Mouse (Mus musculus) embryo, embryonic 10.5 days (tissue): ENCODE data around the gene Slc39a8.

Experiments
- DNase-seq: peaks from one replicate; pipeline ENCODE4 v3.0.0-alpha.2; 2015; ENCODE audit warnings: low spot score

The Slc39a8 gene

DNA sequence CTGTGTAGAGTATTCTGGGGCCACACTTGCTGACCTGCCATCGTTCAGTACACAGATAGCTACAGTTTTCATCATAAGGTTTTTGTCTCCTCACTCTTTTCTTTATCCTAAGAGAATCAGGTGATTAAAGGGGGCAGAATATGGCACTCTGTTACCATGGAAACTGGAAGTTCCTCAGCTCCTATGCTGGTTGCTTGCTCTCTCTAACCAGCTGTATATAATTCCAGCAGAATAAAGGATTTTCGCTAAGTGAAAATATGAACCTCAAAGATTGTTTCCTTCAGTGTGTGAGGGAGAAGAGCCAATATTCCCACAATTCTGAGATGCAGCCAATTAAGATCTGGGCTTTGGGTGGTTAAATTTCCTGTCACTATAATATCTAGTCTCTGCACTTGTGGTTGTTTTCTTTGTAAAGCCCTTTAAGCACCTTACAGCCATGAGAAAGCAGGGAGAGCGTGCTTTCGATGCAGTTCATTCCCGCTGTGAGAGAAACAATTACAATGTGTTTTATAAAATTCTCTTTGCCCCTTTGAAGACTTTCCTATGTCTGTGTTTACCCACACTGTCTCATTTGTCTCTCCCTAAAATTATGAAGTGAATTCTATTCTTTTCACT, 93.6 kb downstream of the Slc39a8 start:
- no peak for DNase-seq

DNA sequence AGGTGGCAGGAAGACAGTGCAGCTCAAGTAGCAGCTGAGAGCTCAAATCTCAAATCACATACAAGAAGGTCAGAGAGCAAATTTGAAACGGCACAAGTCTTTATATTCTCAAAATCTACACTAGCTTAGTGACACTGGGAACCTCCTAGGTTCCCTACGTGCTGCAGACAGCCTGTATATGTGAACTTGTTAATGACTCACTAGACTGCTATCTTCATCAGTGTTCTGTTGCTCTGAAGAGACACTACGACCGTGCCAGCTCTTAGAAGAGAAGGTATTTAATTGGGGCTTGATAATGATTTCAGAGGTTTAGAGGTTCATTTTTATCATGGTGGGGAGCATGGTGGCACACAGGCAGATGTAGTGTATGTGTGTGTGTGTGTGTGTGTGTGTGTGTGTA, 94.2 kb downstream of the Slc39a8 start:
- DNase-seq, result no peak

DNA sequence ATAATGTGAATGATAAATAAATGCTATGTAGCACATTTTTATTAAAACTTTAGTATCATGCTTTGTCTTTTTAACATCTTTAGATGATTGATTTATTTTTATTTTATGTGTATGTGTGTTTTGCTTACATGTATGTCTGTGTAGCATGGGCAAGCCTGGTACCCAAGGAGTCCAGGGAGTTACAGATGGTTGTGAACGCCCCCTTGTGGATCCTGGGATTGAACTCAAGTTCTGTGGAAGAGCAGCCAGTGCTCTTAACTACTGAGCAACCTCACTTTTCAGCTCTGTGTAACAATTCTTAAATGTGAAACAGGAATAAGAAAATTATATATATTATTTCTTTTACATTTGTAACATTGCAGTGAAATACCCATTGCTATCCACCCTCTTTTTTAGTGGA, 101.7 kb downstream of the Slc39a8 start:
- no peak for DNase-seq

DNA sequence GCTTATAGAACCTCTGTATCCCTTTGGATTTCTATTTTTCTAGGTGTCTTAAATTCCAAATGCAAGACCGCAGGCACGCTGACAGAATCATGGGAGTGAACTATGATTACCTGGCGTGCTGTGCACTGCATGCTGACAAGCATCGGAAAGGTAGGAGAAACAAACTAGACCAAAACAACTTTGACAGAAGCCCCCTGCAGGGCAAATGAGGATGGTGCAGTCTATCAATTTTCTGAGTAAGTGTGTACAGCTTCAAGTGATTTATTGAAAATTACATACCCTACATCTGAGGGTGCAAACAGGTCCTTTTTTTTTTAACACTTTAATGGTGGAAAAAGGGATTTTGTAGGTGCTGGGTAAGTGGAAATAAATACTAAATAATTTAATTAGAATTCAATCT, 103.1 kb downstream of the Slc39a8 start:
- DNase-seq, result peak; percentile 21

DNA sequence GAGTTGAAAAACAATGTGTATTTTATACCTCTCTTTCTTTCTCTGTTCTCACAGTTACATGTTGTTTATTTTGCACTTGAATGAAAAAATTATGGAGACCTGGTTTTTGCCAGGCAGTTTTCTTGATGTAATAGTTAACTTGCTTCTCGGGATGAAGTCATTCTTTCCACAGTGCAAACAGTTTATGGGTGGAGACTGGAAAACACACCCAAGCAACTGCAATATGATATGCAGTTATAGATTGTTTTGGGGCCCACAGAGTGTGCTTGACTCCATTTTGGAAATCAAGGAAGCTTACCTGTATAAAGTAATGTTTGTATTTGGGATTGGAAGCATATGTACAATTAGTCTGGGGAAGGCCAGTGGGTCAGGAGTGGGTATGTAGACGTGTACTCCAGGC, 112.4 kb downstream of the Slc39a8 start:
- DNase-seq, result no peak
